Mouse (Mus musculus) adipose tissue, adult 10 weeks (tissue): ENCODE data around the gene Slc24a3. TPM values are rescaled to one million over a fixed set of nuclear protein-coding genes. Genes with fewer than 3 reads are reported as not detected.

ENCODE experiments used
- polyA plus RNA-seq: library from polyadenylated mRNA; stranded (reverse); fragments of 350-450 nt; fragmentation: Illumina TruSeq; extraction: RNeasy Lipid Tissue Mini Kit (QIAGEN cat#74804); gene quantifications from one replicate; pipeline ENCODE4 v1.2.3, GENCODE M21; 2014; ENCODE audit warnings: low read depth, low replicate concordance

The Slc24a3 gene
- 26.5 TPM for polyA plus RNA-seq

GRCm38 (mm10) chr2:145167664-145168360 lies at the start of gene Slc24a3:
Slc24a3 (plus strand) TSS chr2:145167754.

GRCm38 (mm10) chr2:145675142-145675755 lies 507.7 kb downstream of the Slc24a3 start, which contains the start of gene Rin2:
Rin2 (plus strand) TSS chr2:145675215.

